Mouse (Mus musculus) intestine, embryonic 15.5 days (tissue): ENCODE measurements around the gene Nrgn. TPM values are rescaled to one million over a fixed set of nuclear protein-coding genes. Genes with fewer than 3 reads are reported as not detected.

Source experiments
- ATAC-seq: fragments of 200-750 bp; cut with Nextera tagmentation; 2 replicates; pipeline ENCODE4 v1.8.0; 2017; ENCODE audit warnings: moderate TSS enrichment, moderate library complexity
- H3K27ac ChIP-seq: fragments of 300-500 bp; sonication (generic); 2 replicates; pipeline ENCODE4 v1.5.1; 2015; ENCODE audit warnings: mild to moderate bottlenecking, inconsistent platforms
- H3K27me3 ChIP-seq: fragments of 300-500 bp; sonication (generic); replicated peaks from 2 replicates; pipeline ENCODE4 v1.6.1; 2015; ENCODE audit warnings: inconsistent platforms
- H3K36me3 ChIP-seq: fragments of 300-500 bp; sonication (generic); 2 replicates; pipeline ENCODE4 v1.6.1; 2015; ENCODE audit warnings: inconsistent platforms
- H3K4me1 ChIP-seq: fragments of 300-500 bp; sonication (generic); replicated peaks from 2 replicates; pipeline ENCODE4 v1.6.1; 2015; ENCODE audit warnings: inconsistent platforms
- H3K4me2 ChIP-seq: fragments of 300-500 bp; sonication (generic); replicated peaks from 2 replicates; pipeline ENCODE4 v1.6.1; 2015; ENCODE audit warnings: mild to moderate bottlenecking, inconsistent platforms
- H3K4me3 ChIP-seq: fragments of 300-500 bp; sonication (generic); replicated peaks from 2 replicates; pipeline ENCODE4 v1.5.1; 2015; ENCODE audit warnings: inconsistent platforms
- H3K9ac ChIP-seq: fragments of 300-500 bp; sonication (generic); 2 replicates; pipeline ENCODE4 v1.6.1; 2015; ENCODE audit warnings: inconsistent platforms
- H3K9me3 ChIP-seq: fragments of 300-500 bp; sonication (generic); 2 replicates; pipeline ENCODE4 v1.6.1; 2016; ENCODE audit warnings: inconsistent platforms
- WGBS: fragments of 180-500 bp; shearing (Covaris S2); methylation state at CpG from one replicate; pipeline ENCODE4 v1.1.7; 2015; 5-methylcytosine and 5-hydroxymethylcytosine counted together
- polyA plus RNA-seq: library from polyadenylated mRNA; unstranded; fragments of >200 nt; fragmentation: Nextera tagmentation; extraction: Ambion mirVana; gene quantifications from 2 replicates; pipeline ENCODE4 v1.2.1, GENCODE M21; 2015

Nrgn gene
- polyA plus RNA-seq, 1 experiment from 2014 or later, result 3.7 TPM

DNA sequence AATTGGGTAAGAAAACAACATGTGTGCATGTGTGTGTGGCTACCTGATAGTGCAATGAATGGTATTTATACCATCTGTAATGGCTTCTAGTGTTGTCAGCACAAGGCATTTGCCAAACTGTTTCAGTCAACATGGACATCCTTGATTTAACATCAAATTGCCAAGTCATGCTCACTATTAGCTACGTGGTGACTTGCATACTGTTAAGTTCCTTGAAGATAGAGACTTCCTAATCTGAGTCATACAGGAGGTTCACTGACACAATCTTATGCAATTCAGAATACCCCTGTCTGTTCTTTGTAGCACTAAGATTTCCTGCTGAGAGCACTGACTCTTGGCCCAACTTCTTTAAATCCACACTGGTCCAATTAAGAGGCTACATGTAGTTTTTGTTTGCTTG lies 35.2 kb downstream of the Nrgn start:
- no peak overlapping the region for H3K4me3 ChIP-seq
- ATAC-seq, result no peak
- H3K9ac ChIP-seq, result no peak overlapping the region
- H3K4me2 ChIP-seq, result no peak overlapping the region
- 0 out of 2 replicates have a peak, but pooled peaks cover 2% of the 10 kb centered on the region for H3K4me1 ChIP-seq
- H3K9me3 ChIP-seq, result no peaks in the 10 kb centered on the region
- H3K27ac ChIP-seq, result no peak overlapping the region
- peaks cover under 1% of the 10 kb centered on the region; the same call in 1 of the 2 replicates for H3K36me3 ChIP-seq
- H3K27me3 ChIP-seq, result no peaks in the 10 kb centered on the region
- WGBS, result 83% methylated on average over 1 of the region's 1 CpGs

DNA sequence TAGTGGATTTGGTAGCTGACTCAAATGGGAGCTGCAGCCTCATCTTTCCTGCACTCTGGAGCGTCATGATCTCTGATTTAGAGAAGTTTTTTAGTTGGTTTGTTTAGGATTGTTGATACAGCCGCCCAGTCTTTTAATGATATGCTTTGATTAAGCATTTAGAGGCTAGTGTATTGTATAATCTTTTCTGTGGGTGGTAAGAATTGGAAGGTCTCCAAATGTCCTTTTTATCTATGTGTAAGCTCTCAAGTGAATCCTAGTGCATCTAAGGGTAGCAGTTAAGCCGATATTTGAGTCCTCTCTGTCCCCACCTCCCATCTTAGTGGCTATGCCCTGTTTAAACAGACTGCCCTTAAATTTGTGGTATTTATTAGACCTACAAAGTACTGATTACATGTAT lies 38.2 kb downstream of the Nrgn start:
- Histone ChIP-seq H3K27me3 (no peaks in the 10 kb centered on the region), H3K4me2 (no peak overlapping the region), H3K9ac (no peak overlapping the region), H3K9me3 (no peaks in the 10 kb centered on the region), H3K4me1 (0 out of 2 replicates have a peak, but pooled peaks cover 2% of the 10 kb centered on the region), H3K36me3 (no peaks in the 10 kb centered on the region), H3K4me3 (no peak overlapping the region), H3K27ac (no peak overlapping the region)
- ATAC-seq, result no peak
- WGBS, result 73% methylated on average over 3 of the region's 3 CpGs

DNA sequence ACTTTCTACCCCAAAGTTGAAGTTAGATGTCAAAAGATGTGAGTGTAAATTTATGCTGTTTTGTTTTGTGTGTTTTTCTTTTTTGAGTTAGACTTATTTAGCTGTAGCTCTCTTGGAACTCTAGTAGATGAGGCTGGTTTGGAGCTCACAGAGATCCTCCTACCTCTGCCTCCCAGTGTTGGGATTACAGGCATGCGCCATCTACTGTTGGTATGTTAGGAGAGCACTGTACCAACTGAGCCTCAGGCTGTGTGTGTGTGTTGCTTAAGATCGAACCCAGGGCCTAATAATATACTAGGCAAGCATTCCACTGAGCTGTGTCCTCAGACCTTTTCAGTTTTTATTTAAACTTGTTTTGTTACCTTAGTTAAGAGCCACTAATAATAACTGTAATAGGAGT lies 40.6 kb downstream of the Nrgn start:
- no peak overlapping the region for H3K4me3 ChIP-seq
- ATAC-seq, result no peak
- no peak overlapping the region for H3K9ac ChIP-seq
- H3K27ac ChIP-seq, result no peak overlapping the region
- H3K9me3 ChIP-seq, result no peaks in the 10 kb centered on the region
- 91% methylated on average over 2 of the region's 2 CpGs for WGBS
- no peak overlapping the region for H3K4me2 ChIP-seq
- H3K36me3 ChIP-seq, result no peaks in the 10 kb centered on the region
- no peaks in the 10 kb centered on the region for H3K27me3 ChIP-seq
- 0 out of 2 replicates have a peak, but pooled peaks cover 2% of the 10 kb centered on the region for H3K4me1 ChIP-seq

DNA sequence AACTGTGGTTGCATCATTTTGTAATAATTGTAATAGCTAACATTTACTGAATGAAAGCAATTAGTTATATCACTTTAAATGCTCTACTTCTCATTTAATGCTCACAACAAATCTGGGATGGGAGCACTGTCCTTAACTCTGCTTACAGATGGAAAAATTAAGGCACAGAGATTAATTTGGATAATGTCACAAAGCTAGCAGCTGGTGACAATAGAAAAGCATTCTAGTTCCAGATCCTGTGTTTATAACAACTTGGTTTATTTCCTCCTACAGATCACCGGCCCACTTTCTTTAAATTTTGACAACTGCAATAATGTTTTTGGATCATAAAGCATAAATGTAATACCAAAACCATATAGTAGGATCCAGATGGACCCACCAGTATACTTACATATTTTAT lies 46.7 kb downstream of the Nrgn start:
- WGBS, result 62% methylated on average over 1 of the region's 1 CpGs

DNA sequence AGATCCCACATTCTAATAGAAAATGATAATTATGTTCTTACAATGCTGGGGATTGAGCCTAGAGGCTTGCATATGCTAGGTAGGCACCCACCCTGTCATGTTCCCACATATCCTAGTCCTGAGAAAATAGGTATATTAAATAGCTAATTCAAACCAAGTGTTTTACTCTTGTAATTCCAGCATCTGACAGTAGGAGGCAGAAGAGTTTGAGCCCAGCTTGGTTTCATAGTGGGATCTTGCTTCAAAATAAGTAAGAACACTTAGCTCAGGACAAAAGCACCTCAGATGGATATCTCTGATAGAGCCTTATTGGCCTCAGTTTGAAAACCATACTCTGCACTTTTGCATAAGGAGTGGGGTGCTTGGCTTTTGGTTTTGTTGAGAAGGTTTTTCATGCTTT lies 48.4 kb downstream of the Nrgn start:
- Histone ChIP-seq H3K4me1 (no peaks in the 10 kb centered on the region), H3K36me3 (no peaks in the 10 kb centered on the region)
- ATAC-seq, result no peak

More for the DNA sequence above, 46.7 kb downstream of the Nrgn start:
- no peaks in the 10 kb centered on the region for H3K4me1 ChIP-seq
- no peak overlapping the region for H3K27ac ChIP-seq
- no peaks in the 10 kb centered on the region for H3K27me3 ChIP-seq
- ATAC-seq, result no peak
- H3K9ac ChIP-seq, result no peak overlapping the region
- no peak overlapping the region for H3K4me3 ChIP-seq
- H3K9me3 ChIP-seq, result no peaks in the 10 kb centered on the region
- no peak overlapping the region for H3K4me2 ChIP-seq
- H3K36me3 ChIP-seq, result no peaks in the 10 kb centered on the region

DNA sequence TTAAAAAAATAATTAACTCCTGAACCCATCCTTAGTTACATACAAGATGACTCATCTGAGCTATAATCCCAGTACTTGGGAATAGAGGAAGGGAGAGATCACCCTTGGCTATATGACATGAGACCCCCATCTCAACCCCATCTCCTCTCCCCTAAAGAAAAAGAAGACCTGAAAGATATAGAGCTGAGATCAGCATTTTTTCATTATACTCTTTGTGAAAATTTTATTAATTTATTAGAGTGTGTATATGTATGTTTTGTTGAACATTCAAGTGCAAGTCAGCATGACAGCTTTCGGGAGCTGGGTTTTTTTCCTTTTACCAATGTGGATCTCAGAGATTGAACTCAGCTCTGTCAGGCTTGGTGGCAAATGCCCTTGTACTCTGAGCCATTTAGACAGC lies 51.5 kb downstream of the Nrgn start:
- Histone ChIP-seq H3K27ac (no peak overlapping the region), H3K9me3 (no peaks in the 10 kb centered on the region), H3K4me3 (no peak overlapping the region), H3K9ac (no peak overlapping the region), H3K4me2 (no peak overlapping the region), H3K36me3 (no peaks in the 10 kb centered on the region), H3K4me1 (no peaks in the 10 kb centered on the region), H3K27me3 (no peaks in the 10 kb centered on the region)
- 93% methylated on average over 1 of the region's 1 CpGs for WGBS
- no peak for ATAC-seq

More for the DNA sequence above, 48.4 kb downstream of the Nrgn start:
- Histone ChIP-seq H3K4me2 (no peak overlapping the region), H3K9me3 (no peaks in the 10 kb centered on the region), H3K9ac (no peak overlapping the region), H3K27ac (no peak overlapping the region), H3K27me3 (no peaks in the 10 kb centered on the region), H3K4me3 (no peak overlapping the region)

DNA sequence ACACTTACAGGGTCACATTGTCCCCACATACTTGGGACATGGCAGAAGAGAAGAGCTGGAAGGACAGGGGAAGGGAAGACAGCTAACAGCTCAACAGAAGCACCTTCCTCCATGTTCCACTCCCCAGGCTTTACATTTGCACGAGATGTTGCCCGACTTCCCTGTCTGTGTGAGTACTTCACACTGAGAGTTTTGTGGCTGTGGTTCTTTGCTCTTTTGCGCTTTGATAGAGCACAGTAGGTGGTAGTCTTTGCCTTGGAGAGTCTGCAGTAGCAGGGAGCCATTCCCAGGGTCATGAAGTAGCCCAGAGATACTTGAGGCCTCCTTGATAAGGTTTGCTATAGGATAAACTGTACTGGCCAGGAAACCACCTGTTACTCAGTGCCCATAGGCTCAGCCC lies 52.5 kb downstream of the Nrgn start:
- WGBS, result 89% methylated on average over 3 of the region's 3 CpGs
- Histone ChIP-seq H3K27ac (no peak overlapping the region), H3K9me3 (no peaks in the 10 kb centered on the region), H3K9ac (no peak overlapping the region), H3K36me3 (no peaks in the 10 kb centered on the region), H3K27me3 (no peaks in the 10 kb centered on the region), H3K4me2 (no peak overlapping the region), H3K4me1 (no peaks in the 10 kb centered on the region), H3K4me3 (no peak overlapping the region)
- ATAC-seq, result no peak

DNA sequence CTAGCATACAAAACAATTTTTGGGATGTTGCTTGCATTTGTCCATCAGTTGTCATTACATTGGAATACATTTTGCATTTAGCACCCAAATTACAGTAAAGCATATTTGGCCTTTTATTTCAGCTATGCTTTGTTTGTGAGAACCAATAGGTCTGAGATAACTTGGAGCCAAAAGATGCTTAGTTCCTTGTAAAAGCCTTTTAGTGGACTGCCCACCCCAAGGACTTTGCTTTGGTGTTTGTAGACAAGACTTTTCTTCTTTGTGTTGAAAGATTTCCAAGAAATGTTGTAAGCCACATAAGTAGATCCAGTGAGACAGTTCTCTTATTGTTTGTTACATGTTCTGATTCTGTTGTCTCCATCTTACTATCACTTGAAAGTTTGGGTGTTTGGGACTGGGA lies 56.4 kb downstream of the Nrgn start:
- Histone ChIP-seq H3K4me3 (no peak overlapping the region), H3K4me2 (no peak overlapping the region), H3K27me3 (no peaks in the 10 kb centered on the region), H3K27ac (no peak overlapping the region), H3K36me3 (no peaks in the 10 kb centered on the region; the same call in 1 of the 2 replicates), H3K4me1 (no peaks in the 10 kb centered on the region), H3K9me3 (no peaks in the 10 kb centered on the region), H3K9ac (no peak overlapping the region)
- no peak for ATAC-seq

DNA sequence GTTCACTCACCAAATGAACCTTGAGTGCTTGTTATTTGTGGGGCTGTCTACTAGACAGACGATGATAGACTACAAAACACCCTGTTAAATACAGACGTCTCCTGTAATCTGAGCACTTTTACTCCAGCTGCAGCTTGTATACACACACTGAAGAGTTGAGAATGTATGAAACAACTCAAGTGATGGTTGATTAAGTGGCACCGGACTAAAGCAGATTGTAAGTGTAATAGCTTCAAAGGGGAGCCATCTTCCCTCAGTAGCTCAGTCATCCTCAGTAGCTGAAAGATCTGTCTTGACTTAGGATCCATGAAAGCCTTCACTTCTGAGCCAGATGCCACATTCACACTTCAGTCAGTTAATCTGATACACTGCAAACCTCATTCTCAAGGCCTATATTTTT lies 56.9 kb downstream of the Nrgn start:
- H3K4me2 ChIP-seq, result no peak overlapping the region
- 51% methylated on average over 3 of the region's 3 CpGs for WGBS
- H3K9me3 ChIP-seq, result no peaks in the 10 kb centered on the region
- ATAC-seq, result no peak
- no peaks in the 10 kb centered on the region; the same call in 1 of the 2 replicates for H3K36me3 ChIP-seq
- H3K27me3 ChIP-seq, result no peaks in the 10 kb centered on the region
- no peak overlapping the region for H3K4me3 ChIP-seq
- H3K27ac ChIP-seq, result no peak overlapping the region
- H3K9ac ChIP-seq, result no peak overlapping the region
- no peaks in the 10 kb centered on the region for H3K4me1 ChIP-seq

Other genes starting within 250 kb of the Nrgn start
- gene Ccdc15, start 204.5 kb downstream of the Nrgn start, polyA plus RNA-seq, result 5.0 and 6.1 TPM in 2 replicates
- gene Hepacam, start 185.6 kb downstream of the Nrgn start, polyA plus RNA-seq, result 0.06 and 0.08 TPM in 2 replicates
- 11.4 and 11.9 TPM in 2 replicates for gene Robo4, start 151.0 kb downstream of the Nrgn start, polyA plus RNA-seq
- gene Robo3, start 119.7 kb downstream of the Nrgn start, polyA plus RNA-seq, result 0.04 TPM in 1 of 2 replicates, not detected in the other
- 17.9 and 19.4 TPM in 2 replicates for gene Msantd2, start 63.6 kb downstream of the Nrgn start, polyA plus RNA-seq
- 47.4 and 49.0 TPM in 2 replicates for gene Esam, start 24.8 kb downstream of the Nrgn start, polyA plus RNA-seq
- gene Vsig2, start 13.6 kb downstream of the Nrgn start, polyA plus RNA-seq, result 2.6 and 3.0 TPM in 2 replicates
- gene Siae, start 2.8 kb upstream of the Nrgn start, polyA plus RNA-seq, result 13.9 and 14.5 TPM in 2 replicates
- 3.7 and 3.8 TPM in 2 replicates for gene Spa17, start 60.8 kb upstream of the Nrgn start, polyA plus RNA-seq
- gene Tbrg1, start 104.4 kb upstream of the Nrgn start, polyA plus RNA-seq, result 162 and 171 TPM in 2 replicates
- gene Panx3, start 116.3 kb upstream of the Nrgn start, polyA plus RNA-seq, result not detected in 2 replicates
- not detected in 2 replicates for gene Olfr160, start 163.3 kb upstream of the Nrgn start, polyA plus RNA-seq
- not detected in 2 replicates for gene Olfr874, start 192.2 kb upstream of the Nrgn start, polyA plus RNA-seq
- gene Olfr875, start 219.0 kb upstream of the Nrgn start, polyA plus RNA-seq, result not detected in 2 replicates